Mouse (Mus musculus) kidney, adult 10 weeks (tissue): ENCODE data around the gene Apool. TPM values are rescaled to one million over a fixed set of nuclear protein-coding genes. Genes with fewer than 3 reads are reported as not detected.

Experiments used
- polyA plus RNA-seq: library from polyadenylated mRNA; stranded (reverse); fragments of 350-450 nt; fragmentation: Illumina TruSeq; extraction: RNeasy Lipid Tissue Mini Kit (QIAGEN cat#74804); gene quantifications from one replicate; pipeline ENCODE4 v1.2.3, GENCODE M21; 2014; ENCODE audit warnings: low read depth, low replicate concordance

Apool gene
- 200 TPM for polyA plus RNA-seq

GRCm38 (mm10) chrX:112310804-112311530 is at the start of gene Apool:
Gene Apool (plus strand): TSS chrX:112311334.

GRCm38 (mm10) chrX:112406679-112407078 is 95.5 kb downstream of the Apool start, which contains the start of gene Satl1:
Gene Satl1 (minus strand): TSS chrX:112406779.

Other genes starting within 250 kb of the Apool start
- gene 4933403O08Rik, start 72.3 kb upstream of the Apool start, polyA plus RNA-seq, result not detected
- gene Satl1, start 95.4 kb downstream of the Apool start, polyA plus RNA-seq, result not detected
- 1.3 TPM for gene 2010106E10Rik, start 183.9 kb downstream of the Apool start, polyA plus RNA-seq